Mouse (Mus musculus): Measurements from ENCODE around the gene Prkn. TPM values are rescaled to one million over a fixed set of nuclear protein-coding genes. Genes with fewer than 3 reads are reported as not detected.

Gene Prkn
- polyA plus RNA-seq (2015; fragmentation: Nextera tagmentation; extraction: Ambion mirVana): 2.6 and 3.5 TPM in 2 replicates

DNA sequence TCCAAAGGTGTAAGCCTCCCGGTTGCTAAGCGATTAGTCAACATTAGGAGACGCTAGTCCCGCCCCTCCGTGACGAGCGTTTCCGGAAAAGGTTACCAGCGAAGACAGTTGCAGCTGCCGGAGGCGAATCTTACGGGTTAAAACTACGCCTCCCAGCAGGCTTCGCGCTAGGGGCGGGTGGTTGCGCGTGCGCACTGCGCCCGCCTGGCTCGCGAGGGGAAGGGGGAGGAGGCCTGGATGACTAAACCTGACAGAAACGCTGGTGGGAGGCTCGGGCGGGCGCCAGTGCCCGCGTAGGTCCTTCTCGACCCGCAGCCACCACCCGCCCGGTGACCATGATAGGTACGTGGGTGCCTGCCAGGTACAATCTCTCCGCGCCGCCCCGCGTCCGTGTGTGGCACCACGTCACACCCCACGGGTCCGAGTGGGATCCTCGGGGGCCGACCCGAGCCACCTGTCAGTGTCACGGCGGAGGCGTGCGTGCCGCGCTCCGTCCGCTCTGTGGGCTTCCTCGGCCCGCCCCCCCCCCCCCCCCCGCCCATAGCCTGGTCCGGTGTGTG is at the start of gene Prkn, which contains the start of gene Pacrg:
TSS of gene Prkn (plus strand) at position 237 of the 560 bp plus-strand sequence.
TSS of gene Pacrg (minus strand) at position 164 of the 560 bp plus-strand sequence.
- peak within 1 kb of the TSS; percentile 79 for H3K4me3 ChIP-seq
- no peaks in the 10 kb centered on the region for H3K36me3 ChIP-seq
- H3K9me3 ChIP-seq: no peaks in the 10 kb centered on the region
- H3K4me2 ChIP-seq: peak within 1 kb of the TSS; percentile 81
- ATAC-seq (ENCODE audit: insufficient number of reproducible peaks, low FRiP score, low TSS enrichment, low read depth): peak; percentile 95
- WGBS: under 1% methylated on average over 54 of the region's 58 CpGs
- peak within 1 kb of the TSS; percentile 68 for H3K9ac ChIP-seq
- peaks cover 7% of the 10 kb centered on the region; the same call in 1 of the 2 replicates for H3K4me1 ChIP-seq
- peak within 1 kb of the TSS; percentile 57; the same call in 1 of the 2 replicates for H3K27ac ChIP-seq
- H3K27me3 ChIP-seq: no peaks in the 10 kb centered on the region

DNA sequence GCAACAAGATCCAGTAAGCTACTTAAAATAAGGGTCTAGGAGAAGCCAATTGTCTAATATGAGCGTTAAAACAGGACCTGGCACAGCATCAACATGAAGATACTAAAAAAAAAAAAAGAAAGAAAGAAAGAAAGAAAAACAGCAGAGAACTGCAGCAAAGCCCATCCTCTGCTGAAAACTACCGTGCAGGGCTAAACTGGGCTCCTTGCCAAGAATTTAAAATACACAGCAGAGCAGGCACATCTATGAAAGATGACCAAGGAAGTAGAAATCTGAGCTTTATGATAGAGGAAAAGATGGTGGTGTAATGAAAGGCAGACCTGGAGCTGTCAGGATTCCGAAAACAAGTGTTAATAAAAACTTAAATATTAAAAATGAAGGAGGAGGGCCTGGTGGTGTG is 48.5 kb upstream of the Prkn start:
- peaks cover 7% of the 10 kb centered on the region; the same call in 1 of the 2 replicates for H3K4me1 ChIP-seq
- H3K4me3 ChIP-seq: no peak overlapping the region
- H3K9ac ChIP-seq: no peak overlapping the region
- H3K4me2 ChIP-seq: no peak overlapping the region
- H3K27ac ChIP-seq: no peak overlapping the region
- ATAC-seq (ENCODE audit: insufficient number of reproducible peaks, low FRiP score, low TSS enrichment, low read depth): no peak
- no peaks in the 10 kb centered on the region for H3K9me3 ChIP-seq
- 15% methylated on average over 3 of the region's 3 CpGs for WGBS
- H3K27me3 ChIP-seq: no peaks in the 10 kb centered on the region
- no peaks in the 10 kb centered on the region for H3K36me3 ChIP-seq

GRCm38 (mm10) chr17:10806692-10807091 is 33.5 kb upstream of the Prkn start:
- Histone ChIP-seq H3K4me1 (no peaks in the 10 kb centered on the region), H3K27me3 (no peaks in the 10 kb centered on the region), H3K4me2 (no peak overlapping the region), H3K36me3 (no peaks in the 10 kb centered on the region), H3K9me3 (no peaks in the 10 kb centered on the region), H3K9ac (no peak overlapping the region), H3K27ac (no peak overlapping the region), H3K4me3 (no peak overlapping the region)
- 72% methylated on average over 4 of the region's 4 CpGs for WGBS
- ATAC-seq (ENCODE audit: insufficient number of reproducible peaks, low FRiP score, low TSS enrichment, low read depth): no peak

DNA sequence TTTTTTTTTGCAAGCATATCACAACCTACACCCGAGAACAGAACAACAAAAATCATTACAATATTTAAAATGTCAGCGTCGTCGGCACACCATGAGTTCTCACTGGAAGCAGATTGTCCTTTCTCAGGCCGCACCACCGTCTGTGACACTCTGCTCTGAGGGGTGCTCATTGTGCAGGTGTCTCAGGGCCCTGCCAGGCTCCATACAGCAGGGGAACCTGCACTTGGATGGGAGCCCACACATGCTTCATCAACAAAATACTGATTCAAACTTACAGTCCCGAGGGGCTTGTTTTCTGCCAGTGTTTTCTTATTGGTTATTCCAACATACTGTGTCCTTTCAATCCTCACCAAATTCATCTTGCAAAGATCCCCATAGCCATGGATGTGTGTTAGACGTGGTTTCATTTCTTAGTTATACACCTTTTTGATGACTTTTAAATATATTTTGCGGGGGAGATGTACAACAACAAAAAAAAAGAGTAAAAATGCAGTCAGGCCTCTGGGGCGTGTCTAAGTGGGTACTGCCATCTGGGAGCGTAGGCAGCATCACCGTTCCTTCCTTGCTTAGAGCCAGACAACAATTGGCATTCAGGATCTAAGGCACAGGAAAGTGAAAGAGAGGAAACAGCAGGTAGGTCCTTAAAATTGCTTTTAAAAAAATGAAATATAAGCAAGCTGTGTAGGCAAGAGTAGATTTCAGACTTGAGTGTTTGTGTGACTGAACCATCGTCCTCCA is 32.8 kb upstream of the Prkn start:
- WGBS: 78% methylated on average over 13 of the region's 13 CpGs
- Histone ChIP-seq H3K27ac (no peak overlapping the region), H3K4me2 (no peak overlapping the region), H3K27me3 (no peaks in the 10 kb centered on the region), H3K4me3 (no peak overlapping the region), H3K36me3 (no peaks in the 10 kb centered on the region), H3K9ac (no peak overlapping the region), H3K9me3 (no peaks in the 10 kb centered on the region), H3K4me1 (no peaks in the 10 kb centered on the region)
- no peak for ATAC-seq (ENCODE audit: insufficient number of reproducible peaks, low FRiP score, low TSS enrichment, low read depth)

DNA sequence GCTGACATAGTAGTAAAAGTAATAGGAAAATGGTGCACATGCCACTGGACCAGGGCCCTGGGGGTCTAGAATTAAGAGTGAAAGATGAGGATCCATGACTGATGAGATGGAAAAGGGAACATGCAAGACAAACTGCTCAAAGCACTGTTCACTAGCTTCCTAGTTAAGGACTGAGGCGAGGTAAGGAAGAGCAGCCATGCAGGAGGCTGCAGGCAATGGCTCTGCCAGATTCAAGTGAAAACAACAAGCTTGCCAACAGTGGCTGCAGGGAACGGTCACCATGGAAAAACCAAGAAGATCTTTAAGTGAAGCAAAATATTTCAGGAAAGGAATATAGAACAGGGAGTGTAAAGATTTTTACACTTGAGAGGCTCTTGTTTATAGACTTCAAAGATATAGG is 31.6 kb upstream of the Prkn start:
- H3K4me2 ChIP-seq: no peak overlapping the region
- no peak overlapping the region for H3K4me3 ChIP-seq
- no peaks in the 10 kb centered on the region for H3K9me3 ChIP-seq
- H3K4me1 ChIP-seq: no peaks in the 10 kb centered on the region
- 74% methylated on average over 2 of the region's 2 CpGs for WGBS
- no peaks in the 10 kb centered on the region for H3K36me3 ChIP-seq
- no peak overlapping the region for H3K27ac ChIP-seq
- ATAC-seq (ENCODE audit: insufficient number of reproducible peaks, low FRiP score, low TSS enrichment, low read depth): no peak
- H3K27me3 ChIP-seq: no peaks in the 10 kb centered on the region
- no peak overlapping the region for H3K9ac ChIP-seq

- Histone ChIP-seq H3K27me3 (no peaks in the 10 kb centered on the region), H3K4me3 (no peak overlapping the region), H3K4me2 (no peak overlapping the region), H3K4me1 (no peaks in the 10 kb centered on the region), H3K9me3 (no peaks in the 10 kb centered on the region), H3K27ac (no peak overlapping the region), H3K36me3 (no peaks in the 10 kb centered on the region), H3K9ac (no peak overlapping the region)
- WGBS: 81% methylated on average over 4 of the region's 4 CpGs
- no peak for ATAC-seq (ENCODE audit: insufficient number of reproducible peaks, low FRiP score, low TSS enrichment, low read depth)
Measured at GRCm38 (mm10) chr17:10818971-10819370, 21.2 kb upstream of the Prkn start.

DNA sequence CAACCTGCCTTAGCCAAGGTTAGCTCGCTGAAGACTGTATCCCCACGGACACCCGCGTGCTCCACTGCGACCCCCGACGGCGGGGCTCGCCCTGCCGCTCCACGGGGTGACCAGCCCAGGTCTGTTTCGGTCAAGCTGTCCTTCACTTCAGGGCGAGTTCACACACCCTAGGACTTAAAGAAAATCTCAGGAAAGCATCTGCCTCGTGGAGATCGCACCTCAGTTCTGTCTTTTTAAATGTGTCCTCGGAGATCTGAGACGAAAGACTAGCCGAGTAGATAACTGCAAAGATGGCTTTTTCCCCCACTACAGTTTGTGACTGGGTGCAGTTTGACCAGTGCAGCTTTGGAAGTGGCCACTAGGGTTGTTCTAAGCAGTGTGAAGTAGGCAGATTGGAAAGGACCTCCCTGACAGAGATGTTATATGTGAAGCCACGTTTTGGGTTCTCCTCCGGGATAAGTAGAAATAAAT is 582 bp downstream of the Prkn start:
- no peaks in the 10 kb centered on the region for H3K9me3 ChIP-seq
- H3K4me1 ChIP-seq: peaks cover 7% of the 10 kb centered on the region; the same call in 1 of the 2 replicates
- H3K36me3 ChIP-seq: no peaks in the 10 kb centered on the region
- peak overlapping the region; percentile 81 for H3K4me2 ChIP-seq
- H3K9ac ChIP-seq: peak overlapping the region; percentile 68
- no peaks in the 10 kb centered on the region for H3K27me3 ChIP-seq
- no peak overlapping the region for H3K27ac ChIP-seq
- peak overlapping the region; percentile 79 for H3K4me3 ChIP-seq
- WGBS: 2% methylated on average over 20 of the region's 20 CpGs
- ATAC-seq (ENCODE audit: insufficient number of reproducible peaks, low FRiP score, low TSS enrichment, low read depth): no peak

DNA sequence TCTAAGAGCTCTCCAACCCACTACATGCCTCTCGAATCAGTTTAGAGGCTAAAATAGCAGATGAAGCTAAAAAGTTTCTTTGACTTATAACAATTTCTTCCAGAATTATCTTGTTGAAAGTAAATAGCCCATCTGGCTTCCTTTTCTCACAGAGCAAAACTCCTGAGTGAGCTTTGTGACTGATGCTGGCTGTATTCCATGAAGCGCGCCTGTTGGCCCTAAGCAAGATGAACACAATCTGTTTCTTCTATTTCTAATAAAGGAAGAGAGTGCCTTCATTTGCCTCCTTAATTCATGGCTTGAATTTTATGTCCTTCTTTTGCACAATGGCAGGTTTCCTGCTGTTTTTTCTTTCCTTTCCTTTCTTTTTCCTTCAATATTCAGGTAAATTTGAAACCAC is 14.0 kb downstream of the Prkn start:
- Histone ChIP-seq H3K4me1 (no peaks in the 10 kb centered on the region), H3K27ac (no peak overlapping the region), H3K27me3 (no peaks in the 10 kb centered on the region), H3K9ac (no peak overlapping the region), H3K4me2 (no peak overlapping the region), H3K9me3 (no peaks in the 10 kb centered on the region), H3K36me3 (no peaks in the 10 kb centered on the region), H3K4me3 (no peak overlapping the region)
- no peak for ATAC-seq (ENCODE audit: insufficient number of reproducible peaks, low FRiP score, low TSS enrichment, low read depth)
- 80% methylated on average over 3 of the region's 3 CpGs for WGBS

DNA sequence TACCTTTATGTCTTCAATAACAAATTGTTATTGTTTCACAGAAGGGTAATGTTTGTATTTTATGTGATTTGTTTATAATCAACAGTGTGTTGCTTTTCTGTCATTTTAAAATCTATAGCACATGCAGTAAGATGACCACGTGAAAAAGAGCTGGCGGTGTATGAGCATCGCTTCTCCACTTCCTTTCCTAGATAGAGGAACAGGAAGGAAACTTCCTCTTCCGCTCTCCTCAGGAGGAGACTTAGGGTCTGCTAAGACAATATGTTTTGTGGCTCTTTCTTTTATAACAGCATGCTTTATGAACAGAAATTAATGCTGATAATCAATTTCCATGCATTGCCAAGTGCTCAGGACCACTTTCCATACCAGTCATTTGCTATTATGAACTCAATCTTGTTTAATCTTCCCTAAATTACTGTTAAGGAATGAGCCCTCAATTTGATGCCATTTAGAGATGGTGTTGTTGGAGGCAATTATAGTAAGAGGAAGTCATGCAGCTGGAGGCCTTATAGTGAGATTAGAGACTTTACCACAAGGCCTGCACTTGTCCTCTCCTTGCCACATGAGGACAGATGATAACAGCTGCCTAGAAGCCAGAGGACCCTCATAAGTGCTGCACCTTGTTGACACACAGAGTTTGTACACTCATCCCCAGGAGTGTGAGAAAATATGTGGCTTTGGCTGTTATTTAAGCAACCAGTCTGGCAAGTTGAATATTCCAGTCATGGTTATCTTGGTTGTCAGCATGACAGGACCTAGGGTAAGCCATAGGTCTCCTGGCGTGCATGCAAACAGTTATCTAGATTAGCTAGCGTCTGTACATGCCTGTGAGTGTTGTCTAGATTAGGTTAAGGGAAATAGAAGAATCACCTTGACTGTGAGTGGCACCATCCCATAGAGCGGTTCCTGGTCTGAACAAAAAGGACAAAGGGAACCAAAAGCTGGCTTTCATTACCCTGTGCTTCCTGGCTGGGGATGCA is 34.3 kb downstream of the Prkn start:
- ATAC-seq (ENCODE audit: insufficient number of reproducible peaks, low FRiP score, low TSS enrichment, low read depth): no peak
- Histone ChIP-seq H3K4me2 (no peak overlapping the region), H3K9ac (no peak overlapping the region), H3K27ac (no peak overlapping the region), H3K9me3 (no peaks in the 10 kb centered on the region), H3K36me3 (no peaks in the 10 kb centered on the region), H3K4me1 (no peaks in the 10 kb centered on the region), H3K27me3 (no peaks in the 10 kb centered on the region), H3K4me3 (no peak overlapping the region)
- 80% methylated on average over 7 of the region's 7 CpGs for WGBS

GRCm38 (mm10) chr17:10878986-10879385 is 38.8 kb downstream of the Prkn start:
- no peaks in the 10 kb centered on the region for H3K9me3 ChIP-seq
- H3K4me2 ChIP-seq: no peak overlapping the region
- H3K27ac ChIP-seq: no peak overlapping the region
- WGBS: 78% methylated on average over 5 of the region's 5 CpGs
- no peaks in the 10 kb centered on the region for H3K4me1 ChIP-seq
- no peaks in the 10 kb centered on the region for H3K27me3 ChIP-seq
- H3K4me3 ChIP-seq: no peak overlapping the region
- no peak for ATAC-seq (ENCODE audit: insufficient number of reproducible peaks, low FRiP score, low TSS enrichment, low read depth)
- H3K36me3 ChIP-seq: no peaks in the 10 kb centered on the region
- H3K9ac ChIP-seq: no peak overlapping the region

DNA sequence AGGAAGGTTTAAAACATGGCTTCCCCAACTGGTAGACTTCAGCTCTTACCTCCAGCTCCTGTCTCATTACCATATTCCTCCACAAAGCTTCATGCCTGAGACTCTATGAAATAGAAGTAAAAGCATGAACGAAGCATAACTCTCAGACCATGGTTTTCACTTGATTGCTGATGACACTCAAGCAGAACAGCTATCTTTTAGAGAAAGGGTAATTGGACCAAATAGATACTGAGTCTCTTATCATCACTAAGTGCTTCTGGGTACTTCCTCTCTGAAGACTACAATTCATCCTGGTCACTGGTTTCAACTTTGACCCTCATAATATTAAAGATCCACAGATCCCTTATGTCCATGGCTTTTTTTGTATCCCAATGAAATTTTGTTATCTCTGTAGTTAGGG is 42.1 kb downstream of the Prkn start:
- Histone ChIP-seq H3K9ac (no peak overlapping the region), H3K4me3 (no peak overlapping the region), H3K4me2 (no peak overlapping the region), H3K27ac (no peak overlapping the region), H3K36me3 (no peaks in the 10 kb centered on the region), H3K27me3 (no peaks in the 10 kb centered on the region), H3K4me1 (no peaks in the 10 kb centered on the region), H3K9me3 (no peaks in the 10 kb centered on the region)
- ATAC-seq (ENCODE audit: insufficient number of reproducible peaks, low FRiP score, low TSS enrichment, low read depth): no peak
- WGBS: 95% methylated on average over 1 of the region's 1 CpGs
